Mouse (Mus musculus): ENCODE data around the gene Tnfsf13b.

Tnfsf13b gene

GRCm38 (mm10) chr8:10043842-10044510 lies 37.7 kb downstream of the Tnfsf13b start:
- 0 out of 2 replicates have a peak, but pooled peaks have one; percentile 29 for ATAC-seq (ENCODE audit: insufficient number of reproducible peaks, low FRiP score, low TSS enrichment)

GRCm38 (mm10) chr8:10045743-10046142 lies 39.5 kb downstream of the Tnfsf13b start:
- ATAC-seq (ENCODE audit: insufficient number of reproducible peaks, low FRiP score, low TSS enrichment), result no peak

- ATAC-seq (ENCODE audit: insufficient number of reproducible peaks, low FRiP score, low TSS enrichment), result no peak
These were observed 42.9 kb downstream of the Tnfsf13b start for GRCm38 (mm10) chr8:10049162-10049561.

GRCm38 (mm10) chr8:10051576-10051975 lies 45.3 kb downstream of the Tnfsf13b start:
- ATAC-seq (ENCODE audit: insufficient number of reproducible peaks, low FRiP score, low TSS enrichment), result no peak

GRCm38 (mm10) chr8:10053571-10053990 lies 47.3 kb downstream of the Tnfsf13b start:
- ATAC-seq (ENCODE audit: insufficient number of reproducible peaks, low FRiP score, low TSS enrichment), result no peak

GRCm38 (mm10) chr8:10061001-10061400 lies 54.7 kb downstream of the Tnfsf13b start:
- ATAC-seq (ENCODE audit: insufficient number of reproducible peaks, low FRiP score, low TSS enrichment), result no peak

- ATAC-seq (ENCODE audit: insufficient number of reproducible peaks, low FRiP score, low TSS enrichment), result no peak
These were observed 60.6 kb downstream of the Tnfsf13b start for GRCm38 (mm10) chr8:10066906-10067305.

GRCm38 (mm10) chr8:10067775-10068174 lies 61.5 kb downstream of the Tnfsf13b start:
- no peak for ATAC-seq (ENCODE audit: insufficient number of reproducible peaks, low FRiP score, low TSS enrichment)

GRCm38 (mm10) chr8:10072347-10072746 lies 66.1 kb downstream of the Tnfsf13b start:
- no peak for ATAC-seq (ENCODE audit: insufficient number of reproducible peaks, low FRiP score, low TSS enrichment)
